Comparison of ENCODE assay signal across 7 mouse cellular contexts in the genomic region with DNA sequence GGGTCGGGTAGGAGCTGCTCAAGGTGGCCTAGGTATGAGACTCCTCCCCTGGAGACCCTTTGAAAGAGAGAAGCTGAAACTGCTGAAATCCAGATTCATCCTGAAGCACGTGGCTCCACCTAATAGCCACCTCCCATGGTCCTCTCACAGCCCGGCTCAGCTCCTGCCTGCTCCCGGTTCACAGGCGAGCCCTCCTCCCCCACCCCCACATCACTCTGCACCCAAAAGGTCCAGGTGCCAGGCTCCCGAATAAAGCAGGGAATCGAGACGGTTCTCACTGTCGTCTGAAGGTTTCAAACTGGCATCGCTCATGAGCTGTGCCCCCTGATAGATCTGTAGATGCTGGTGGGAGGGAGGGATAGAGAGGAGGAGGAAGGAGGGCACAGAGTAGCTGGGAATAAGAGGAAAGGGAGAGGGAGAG. TPM values are rescaled to one million over a fixed set of nuclear protein-coding genes. Genes with fewer than 3 reads are reported as not detected.
A peak's percentile ranks its signal among the peaks of the same experiment; 100 is the strongest.
DNase-seq lines count a peak whose midpoint lies in the region; ATAC-seq and TF ChIP-seq lines count a peak whose summit lies in the region.

No protein-coding gene starts in this region.

- peaks cover 11% of the 10 kb centered on the region for H3K27me3 ChIP-seq in megakaryocyte, embryonic 14.5 days (replicated peaks)
- H3K27me3 ChIP-seq in embryonic facial prominence, embryonic 13.5 days = no peaks in the 10 kb centered on the region
- no peaks in the 10 kb centered on the region for H3K27me3 ChIP-seq in intestine, postnatal 0 days (replicated peaks; ENCODE audit: control insufficient read depth, insufficient read depth, low read length)
- H3K27me3 ChIP-seq in stomach, embryonic 14.5 days (ENCODE audit: control insufficient read depth, insufficient read depth, low read length) = no peaks in the 10 kb centered on the region

- 2% methylated on average over 10 of the region's 10 CpGs for WGBS in embryonic facial prominence, embryonic 13.5 days
- 5% methylated on average over 10 of the region's 10 CpGs for WGBS in intestine, postnatal 0 days
- WGBS in stomach, embryonic 14.5 days = 1% methylated on average over 10 of the region's 10 CpGs

- no peak for TF ChIP-seq CTCF in intestine, postnatal 0 days (IDR thresholded peaks at IDR 0.05; ENCODE audit: low read depth)

- DNase-seq in layer of hippocampus, adult 9-11 months = no peak
- DNase-seq in embryo, embryonic 10 days (ENCODE audit: low spot score) = no peak

- 0 out of 2 replicates have a peak overlapping the region, but pooled peaks have one; percentile 48 for H3K27ac ChIP-seq in embryonic facial prominence, embryonic 13.5 days
- H3K27ac ChIP-seq in intestine, postnatal 0 days (ENCODE audit: low read depth, low read length) = no peak overlapping the region
- no peak overlapping the region for H3K27ac ChIP-seq in stomach, embryonic 14.5 days (ENCODE audit: low read length)

- H3K4me1 ChIP-seq in megakaryocyte, embryonic 14.5 days = peaks cover 55% of the 10 kb centered on the region
- H3K4me1 ChIP-seq in embryonic facial prominence, embryonic 13.5 days = peaks cover 4% of the 10 kb centered on the region; the same call in 1 of the 2 replicates
- H3K4me1 ChIP-seq in intestine, postnatal 0 days (replicated peaks; ENCODE audit: control insufficient read depth, insufficient read depth, low read length) = no peaks in the 10 kb centered on the region
- no peaks in the 10 kb centered on the region; the same call in 1 of the 2 replicates for H3K4me1 ChIP-seq in stomach, embryonic 14.5 days (ENCODE audit: control insufficient read depth, insufficient read depth, low read length)

- H3K9me3 ChIP-seq in megakaryocyte, embryonic 14.5 days = no peaks in the 10 kb centered on the region
- no peaks in the 10 kb centered on the region for H3K9me3 ChIP-seq in embryonic facial prominence, embryonic 13.5 days
- no peaks in the 10 kb centered on the region for H3K9me3 ChIP-seq in intestine, postnatal 0 days (ENCODE audit: control insufficient read depth)
- H3K9me3 ChIP-seq in stomach, embryonic 14.5 days (ENCODE audit: control insufficient read depth, low read depth, low read length) = no peaks in the 10 kb centered on the region

- peak overlapping the region; percentile 89 for H3K4me3 ChIP-seq in megakaryocyte, embryonic 14.5 days (replicated peaks)
- H3K4me3 ChIP-seq in embryonic facial prominence, embryonic 13.5 days = peak overlapping the region; percentile 42
- peak overlapping the region; percentile 27 for H3K4me3 ChIP-seq in intestine, postnatal 0 days (ENCODE audit: low read depth, low read length)
- H3K4me3 ChIP-seq in stomach, embryonic 14.5 days (ENCODE audit: low read depth, low read length) = peak overlapping the region; percentile 24

- H3K9ac ChIP-seq in embryonic facial prominence, embryonic 13.5 days = peak overlapping the region; percentile 64
- peak overlapping the region; percentile 11; the same call in 1 of the 2 replicates for H3K9ac ChIP-seq in intestine, postnatal 0 days (ENCODE audit: low read depth, low read length)
- H3K9ac ChIP-seq in stomach, embryonic 14.5 days (replicated peaks; ENCODE audit: low read depth, low read length) = 0 out of 2 replicates have a peak overlapping the region, but pooled peaks have one; percentile 21

- peaks cover 24% of the 10 kb centered on the region for H3K36me3 ChIP-seq in megakaryocyte, embryonic 14.5 days (replicated peaks; ENCODE audit: low read length)
- peaks cover 25% of the 10 kb centered on the region for H3K36me3 ChIP-seq in embryonic facial prominence, embryonic 13.5 days
- H3K36me3 ChIP-seq in intestine, postnatal 0 days (ENCODE audit: control insufficient read depth, insufficient read depth) = peaks cover 9% of the 10 kb centered on the region; the same call in 1 of the 2 replicates
- no peaks in the 10 kb centered on the region for H3K36me3 ChIP-seq in stomach, embryonic 14.5 days (ENCODE audit: control insufficient read depth, insufficient read depth, low read length)

- H3K4me2 ChIP-seq in embryonic facial prominence, embryonic 13.5 days = peak overlapping the region; percentile 73
- peak overlapping the region; percentile 62 for H3K4me2 ChIP-seq in intestine, postnatal 0 days (replicated peaks; ENCODE audit: low read depth)
- peak overlapping the region; percentile 51 for H3K4me2 ChIP-seq in stomach, embryonic 14.5 days (replicated peaks; ENCODE audit: low read depth, low read length)

- ATAC-seq in megakaryocyte, adult 5-6 weeks (ENCODE audit: poor library complexity, severe bottlenecking) = no peak
- no peak for ATAC-seq in embryonic facial prominence, embryonic 13.5 days (ENCODE audit: insufficient number of reproducible peaks, insufficient read depth, low FRiP score, low TSS enrichment, low read depth)
- ATAC-seq in intestine, postnatal 0 days = no peak
- peak; percentile 30; the same call in 1 of the 2 replicates for ATAC-seq in stomach, embryonic 14.5 days (ENCODE audit: insufficient number of reproducible peaks, insufficient read depth, low FRiP score, low read depth)

RNA-seq across cellular contexts. Expression of a gene that starts 7.1 kb away (rescaled TPM):
- 30.9 and 35.5 TPM in 2 replicates for polyA plus RNA-seq in megakaryocyte, embryonic 14.5 days (2012; ENCODE audit: insufficient read depth, low replicate concordance)
- 1.5 and 3.0 TPM in 2 replicates for total RNA-seq in megakaryocyte, adult 5-6 weeks (2015)
- total RNA-seq in megakaryocyte, adult 5-6 weeks (2017) = 2.2 and 3.2 TPM in 2 replicates
- polyA plus RNA-seq in embryonic facial prominence, embryonic 13.5 days (2015; fragmentation: Nextera tagmentation; extraction: Ambion mirVana) = 16.2 and 17.6 TPM in 2 replicates
- polyA plus RNA-seq in intestine, postnatal 0 days (2015; fragmentation: Nextera tagmentation; extraction: Ambion mirVana) = 6.1 and 7.5 TPM in 2 replicates
- polyA plus RNA-seq in stomach, embryonic 14.5 days (2014; fragmentation: Nextera tagmentation; extraction: Ambion mirVana) = 8.4 and 9.0 TPM in 2 replicates

RNA-seq across cellular contexts. Expression of a gene that starts 7.3 kb away (rescaled TPM):
- polyA plus RNA-seq in megakaryocyte, embryonic 14.5 days (2012; ENCODE audit: insufficient read depth, low replicate concordance) = 23.6 and 74.7 TPM in 2 replicates
- 7.7 and 7.9 TPM in 2 replicates for total RNA-seq in megakaryocyte, adult 5-6 weeks (2015)
- 21.3 and 22.6 TPM in 2 replicates for total RNA-seq in megakaryocyte, adult 5-6 weeks (2017)
- 45.6 and 46.8 TPM in 2 replicates for polyA plus RNA-seq in embryonic facial prominence, embryonic 13.5 days (2015; fragmentation: Nextera tagmentation; extraction: Ambion mirVana)
- polyA plus RNA-seq in intestine, postnatal 0 days (2015; fragmentation: Nextera tagmentation; extraction: Ambion mirVana) = 19.9 and 20.9 TPM in 2 replicates
- 27.1 and 30.7 TPM in 2 replicates for polyA plus RNA-seq in stomach, embryonic 14.5 days (2014; fragmentation: Nextera tagmentation; extraction: Ambion mirVana)

RNA-seq across cellular contexts. Expression of a gene that starts 16.4 kb away (rescaled TPM):
- 0.94 and 5.8 TPM in 2 replicates for polyA plus RNA-seq in megakaryocyte, embryonic 14.5 days (2012; ENCODE audit: insufficient read depth, low replicate concordance)
- 0.18 and 0.98 TPM in 2 replicates for total RNA-seq in megakaryocyte, adult 5-6 weeks (2015)
- 0.11 and 0.45 TPM in 2 replicates for total RNA-seq in megakaryocyte, adult 5-6 weeks (2017)
- polyA plus RNA-seq in embryonic facial prominence, embryonic 13.5 days (2015; fragmentation: Nextera tagmentation; extraction: Ambion mirVana) = 0.60 and 0.80 TPM in 2 replicates
- 0.30 and 0.47 TPM in 2 replicates for polyA plus RNA-seq in intestine, postnatal 0 days (2015; fragmentation: Nextera tagmentation; extraction: Ambion mirVana)
- polyA plus RNA-seq in stomach, embryonic 14.5 days (2014; fragmentation: Nextera tagmentation; extraction: Ambion mirVana) = 0.54 and 0.78 TPM in 2 replicates

RNA-seq across cellular contexts. Expression of a gene that starts 16.8 kb away (rescaled TPM):
- 68.6 and 71.5 TPM in 2 replicates for polyA plus RNA-seq in megakaryocyte, embryonic 14.5 days (2012; ENCODE audit: insufficient read depth, low replicate concordance)
- 37.6 and 38.3 TPM in 2 replicates for total RNA-seq in megakaryocyte, adult 5-6 weeks (2015)
- total RNA-seq in megakaryocyte, adult 5-6 weeks (2017) = 15.8 and 18.2 TPM in 2 replicates
- polyA plus RNA-seq in embryonic facial prominence, embryonic 13.5 days (2015; fragmentation: Nextera tagmentation; extraction: Ambion mirVana) = 21.0 and 22.3 TPM in 2 replicates
- 31.5 and 35.6 TPM in 2 replicates for polyA plus RNA-seq in intestine, postnatal 0 days (2015; fragmentation: Nextera tagmentation; extraction: Ambion mirVana)
- 24.0 and 26.5 TPM in 2 replicates for polyA plus RNA-seq in stomach, embryonic 14.5 days (2014; fragmentation: Nextera tagmentation; extraction: Ambion mirVana)

RNA-seq across cellular contexts. Expression of a gene that starts 28.8 kb away (rescaled TPM):
- polyA plus RNA-seq in megakaryocyte, embryonic 14.5 days (2012; ENCODE audit: insufficient read depth, low replicate concordance) = not detected in 2 replicates
- total RNA-seq in megakaryocyte, adult 5-6 weeks (2015) = not detected in 2 replicates
- not detected in 2 replicates for total RNA-seq in megakaryocyte, adult 5-6 weeks (2017)
- polyA plus RNA-seq in embryonic facial prominence, embryonic 13.5 days (2015; fragmentation: Nextera tagmentation; extraction: Ambion mirVana) = not detected in 2 replicates
- polyA plus RNA-seq in intestine, postnatal 0 days (2015; fragmentation: Nextera tagmentation; extraction: Ambion mirVana) = not detected in 2 replicates
- polyA plus RNA-seq in stomach, embryonic 14.5 days (2014; fragmentation: Nextera tagmentation; extraction: Ambion mirVana) = not detected in 2 replicates

Comparison
In these comparisons a context has a peak if more than half of its experiments do, and no peak if none do; other contexts are left out.
1. H3K4me3 ChIP-seq: peak in every context shown above with its lines; median percentile 89 in megakaryocyte, embryonic 14.5 days; 42 in embryonic facial prominence, embryonic 13.5 days; 27 in intestine, postnatal 0 days; 24 in stomach, embryonic 14.5 days.
2. H3K9ac ChIP-seq: peak in every context shown above with its lines; median percentile 64 in embryonic facial prominence, embryonic 13.5 days; 21 in stomach, embryonic 14.5 days; 11 in intestine, postnatal 0 days.